Mouse (Mus musculus) adrenal gland, postnatal 4 days (tissue): ENCODE measurements around the gene Ndel1. TPM values are rescaled to one million over a fixed set of nuclear protein-coding genes. Genes with fewer than 3 reads are reported as not detected.

ENCODE experiments used
- DNase-seq, 2 experiments: peaks; one replicate each; pipeline ENCODE4 v3.0.0; 2021 to 2022; ENCODE audit warnings: low spot score in 2 of 2, mixed read lengths in 2 of 2
- total RNA-seq, 2 experiments: library from RNA; stranded (reverse); gene quantifications; 2 replicates each; pipeline ENCODE4 v1.2.3; 2021

Gene Ndel1
- total RNA-seq, 2 experiments from 2014 or later = 59.1 to 61.4 TPM

DNA sequence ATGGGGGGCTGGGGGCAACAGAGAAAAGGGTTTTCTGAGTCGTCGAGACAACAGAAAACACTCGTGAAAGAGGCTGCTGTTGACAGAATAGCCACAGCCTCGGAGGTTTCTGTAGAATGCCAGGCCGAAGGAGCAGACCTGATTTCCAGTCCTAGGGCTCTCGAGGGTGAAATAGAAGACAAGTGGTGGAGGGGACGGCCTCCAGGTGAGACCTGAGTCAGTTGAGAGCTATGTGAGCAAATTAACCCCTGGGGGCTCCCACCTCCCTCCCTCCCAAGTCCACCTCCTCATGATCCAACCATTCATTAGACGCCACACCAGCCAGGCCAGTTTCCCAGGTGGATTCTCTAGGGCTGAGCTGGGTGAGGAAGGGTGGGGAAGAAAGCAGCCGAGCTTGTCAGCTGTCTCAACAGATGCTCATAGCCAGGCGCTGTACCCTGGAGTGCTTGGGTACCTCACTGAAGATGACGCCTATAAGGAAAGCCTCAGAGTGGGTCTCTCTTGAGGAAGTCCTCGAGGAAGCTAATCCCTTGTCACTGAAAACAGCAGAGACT, 22.3 kb upstream of the Ndel1 start:
- DNase-seq = no peak

DNA sequence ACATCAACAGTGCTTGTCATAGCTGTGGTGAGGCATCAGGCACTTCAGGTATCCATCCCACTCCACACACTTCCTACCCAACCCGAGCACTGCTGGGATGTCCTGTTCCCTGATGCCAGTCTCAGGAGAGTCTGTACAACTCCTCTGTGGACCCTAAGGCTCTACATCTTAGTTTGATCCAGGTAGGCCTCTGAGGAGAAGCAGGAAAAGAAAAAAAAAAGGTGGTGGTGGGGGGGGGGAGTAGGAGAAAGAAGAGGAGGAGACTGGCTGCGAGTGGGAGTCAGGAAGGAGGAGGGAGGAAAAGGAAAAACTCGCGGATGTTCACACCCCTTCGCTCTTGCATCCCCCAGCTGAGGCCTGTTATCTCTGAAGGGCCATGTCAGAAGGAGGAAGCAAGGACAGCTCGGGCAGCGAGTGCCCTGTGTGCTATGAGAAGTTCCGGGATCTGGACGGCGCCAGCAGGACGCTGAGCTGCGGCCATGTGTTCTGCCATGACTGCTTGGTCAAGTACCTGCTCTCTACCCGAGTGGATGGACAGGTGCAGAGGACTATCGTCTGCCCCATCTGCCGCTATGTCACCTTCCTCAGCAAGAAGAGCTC, 20.7 kb upstream of the Ndel1 start:
- no peak for DNase-seq

DNA sequence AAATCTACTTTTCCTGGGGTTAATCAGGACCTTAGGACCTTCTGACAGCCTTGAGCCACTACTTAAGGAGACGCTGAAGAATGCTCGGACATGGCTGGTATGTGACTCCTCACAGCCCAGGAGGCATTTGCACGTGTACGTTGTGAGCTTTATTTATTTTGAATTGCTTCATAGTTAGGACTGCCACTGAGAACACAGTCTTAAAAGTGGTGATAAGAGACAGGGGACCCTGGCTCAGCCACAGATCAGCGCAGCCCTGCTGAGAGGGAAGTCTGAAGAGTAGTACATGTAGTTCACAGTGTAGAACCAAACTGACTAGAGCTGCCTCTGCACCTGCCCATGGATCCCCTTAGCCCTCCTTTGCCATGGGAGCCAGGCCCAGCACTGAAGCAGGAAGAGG, 20.2 kb upstream of the Ndel1 start:
- no peak for DNase-seq

DNA sequence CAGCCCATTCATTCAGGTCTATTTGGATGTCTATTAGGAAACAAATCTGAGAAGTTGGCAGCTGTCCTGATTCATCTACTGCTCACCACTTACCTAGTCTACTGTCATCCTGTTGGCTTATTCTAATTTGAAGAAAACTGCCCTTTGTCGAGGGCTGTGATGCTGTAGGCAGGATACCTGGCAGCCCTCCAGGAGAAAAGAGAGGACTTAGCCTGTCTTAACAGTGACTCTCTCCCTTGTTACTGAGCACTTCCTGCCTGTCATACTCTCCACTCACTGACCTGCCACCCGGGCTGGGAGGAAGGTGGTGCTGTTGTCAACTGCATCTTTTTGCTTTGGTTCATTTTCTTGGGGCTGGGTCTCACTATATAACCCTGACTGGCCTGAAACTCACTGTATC, 19.0 kb upstream of the Ndel1 start:
- no peak for DNase-seq

DNA sequence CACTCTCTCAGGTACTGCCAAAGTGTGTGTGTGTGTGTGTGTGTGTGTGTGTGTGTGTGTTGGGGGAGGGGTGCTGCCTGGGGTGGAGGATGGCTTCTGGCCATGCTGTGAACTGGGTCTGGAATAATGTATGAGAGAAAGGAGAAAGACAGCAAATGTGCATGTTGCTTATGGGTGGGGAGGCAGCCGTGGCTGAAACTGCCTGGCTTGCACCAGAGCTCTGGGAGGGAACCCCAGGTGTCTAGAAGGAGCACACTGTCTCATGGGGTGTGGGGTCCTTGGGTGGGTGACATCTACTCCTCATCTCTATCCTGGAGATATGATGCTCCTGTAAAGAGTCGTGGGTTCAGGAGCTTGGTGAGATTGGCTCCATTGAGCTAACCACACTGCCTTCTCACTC, 17.0 kb upstream of the Ndel1 start:
- DNase-seq = no peak

DNA sequence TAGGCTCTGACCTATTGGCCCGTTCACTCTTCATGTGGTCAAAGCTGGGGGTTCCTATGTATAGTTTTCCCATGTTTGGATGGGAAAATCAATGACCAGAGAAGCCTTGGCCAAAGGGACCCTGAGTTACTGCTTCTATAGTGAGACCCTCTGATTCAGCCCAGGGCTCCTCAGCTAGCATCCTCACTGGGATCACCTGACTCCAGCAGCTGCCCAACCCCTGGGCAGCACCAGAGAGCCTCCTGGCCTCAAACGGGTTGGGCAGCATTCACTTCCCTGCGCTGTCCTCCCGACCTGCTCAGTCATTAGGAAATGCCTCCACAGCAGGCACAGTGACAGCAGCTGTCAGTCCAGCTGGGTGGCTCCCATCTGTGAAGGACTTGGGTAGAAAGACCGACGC, 16.6 kb upstream of the Ndel1 start, which contains the start of gene Rnf222:
Gene Rnf222, plus strand, starts transcription at position 301 of the 400 bp plus-strand sequence.
- no peak for DNase-seq

DNA sequence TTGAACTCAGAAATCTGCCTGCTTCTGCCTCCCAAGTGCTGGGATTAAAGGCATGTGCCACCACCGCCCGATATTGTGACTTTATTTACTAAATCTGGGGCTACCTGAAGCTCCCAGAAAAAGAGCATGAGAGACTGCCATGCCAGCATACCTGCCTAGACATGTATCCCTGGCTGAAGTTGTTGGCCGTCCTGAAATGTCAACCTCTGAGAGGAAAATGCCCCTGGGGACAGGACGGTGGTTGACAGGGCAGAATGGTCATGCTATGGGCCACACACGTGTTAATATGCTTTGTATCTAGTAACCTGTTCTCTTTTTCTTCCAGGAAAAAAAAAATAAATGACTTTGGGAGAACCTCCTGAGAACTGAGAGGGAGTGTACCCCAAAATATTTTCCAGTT, 14.4 kb upstream of the Ndel1 start:
- DNase-seq = no peak

DNA sequence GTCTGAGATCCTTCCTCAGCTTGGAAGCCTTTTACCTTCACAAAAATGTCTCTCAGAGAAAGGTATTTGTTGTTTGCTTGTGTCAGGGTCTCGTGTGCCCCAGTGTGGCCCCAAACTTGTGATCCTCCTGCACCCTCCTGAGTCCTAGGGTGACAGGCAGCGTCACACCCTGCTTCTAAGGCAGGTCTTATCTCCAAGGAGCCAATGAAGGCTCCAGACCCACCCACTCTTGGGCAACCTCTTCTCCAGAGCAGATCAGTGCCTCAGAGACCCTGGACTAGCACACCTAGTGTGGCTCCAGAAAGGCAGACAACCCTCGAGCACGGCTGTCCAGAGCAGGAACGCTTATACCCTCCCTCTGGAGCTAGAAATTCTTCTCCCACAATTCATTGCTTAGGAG, 12.7 kb upstream of the Ndel1 start:
- DNase-seq = no peak

DNA sequence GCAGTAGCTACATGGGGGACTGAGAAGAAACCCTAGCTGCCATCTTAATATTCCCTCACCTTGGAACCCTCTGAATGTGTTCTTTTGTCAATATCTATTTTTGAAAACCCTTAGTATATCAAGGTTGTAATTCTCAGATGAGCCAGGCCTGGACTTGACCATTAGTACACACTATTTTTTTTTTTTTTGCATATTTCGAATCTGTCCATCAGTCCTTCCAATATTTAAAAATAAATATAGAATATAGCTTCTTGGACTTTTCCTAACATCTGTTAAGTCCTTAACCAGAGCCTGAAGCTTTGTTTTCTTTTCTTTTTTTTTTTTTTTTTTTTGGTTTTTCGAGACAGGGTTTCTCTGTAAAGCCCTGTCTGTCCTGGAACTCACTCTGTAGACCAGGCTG, 12.2 kb upstream of the Ndel1 start:
- DNase-seq = no peak

DNA sequence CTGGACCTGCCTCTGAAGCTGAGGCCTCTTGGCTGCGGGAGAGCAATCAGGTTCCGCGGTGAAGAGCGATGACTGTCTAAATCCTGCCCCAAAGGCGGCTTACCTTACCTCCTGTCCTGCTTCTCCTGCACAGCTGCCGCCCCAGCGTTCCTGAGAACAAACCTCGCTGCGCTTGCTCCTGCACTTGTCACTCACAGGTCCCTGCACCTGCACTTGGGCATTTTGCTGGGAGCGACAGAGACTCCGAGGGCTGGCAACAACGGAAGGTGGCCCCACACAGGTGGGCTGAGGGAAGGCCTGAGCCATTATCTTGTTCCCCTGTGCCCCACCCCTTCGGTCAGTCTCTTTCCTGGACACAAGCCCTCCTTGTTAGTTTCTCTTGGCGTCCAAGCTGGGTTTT, 10.4 kb upstream of the Ndel1 start:
- DNase-seq = no peak

DNA sequence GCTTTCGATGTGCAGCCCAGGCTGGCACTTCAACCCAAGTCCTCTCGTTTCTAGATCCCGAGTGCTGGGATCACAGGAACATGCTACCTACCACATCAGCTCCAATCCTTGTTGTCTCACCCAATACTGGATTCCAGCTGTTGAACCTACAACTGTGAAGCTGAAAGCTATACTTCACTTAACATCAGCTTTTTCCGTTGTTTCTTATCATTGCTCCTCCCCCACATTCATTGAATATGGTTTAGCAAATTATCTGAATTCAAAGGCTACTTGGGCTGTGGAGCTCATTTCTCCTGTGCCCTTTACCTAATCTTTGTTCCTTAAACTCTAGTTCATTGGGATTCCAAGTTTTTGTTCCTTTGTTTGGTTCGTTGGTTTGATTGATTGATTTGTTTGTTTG, 7.2 kb upstream of the Ndel1 start:
- no peak for DNase-seq

GRCm38 (mm10) chr11:68874841-68875240, 3.2 kb upstream of the Ndel1 start:
- DNase-seq = peak in 1 of 2 experiments; percentile 48

- DNase-seq = no peak
These were observed 381 bp downstream of the Ndel1 start for GRCm38 (mm10) chr11:68871277-68871676.

GRCm38 (mm10) chr11:68864544-68865189, 7.0 kb downstream of the Ndel1 start:
- DNase-seq = peak; percentile 46 to 84

- no peak for DNase-seq
These were observed 8.0 kb downstream of the Ndel1 start for GRCm38 (mm10) chr11:68863631-68864091.

GRCm38 (mm10) chr11:68862260-68862659, 9.4 kb downstream of the Ndel1 start:
- DNase-seq = no peak

DNA sequence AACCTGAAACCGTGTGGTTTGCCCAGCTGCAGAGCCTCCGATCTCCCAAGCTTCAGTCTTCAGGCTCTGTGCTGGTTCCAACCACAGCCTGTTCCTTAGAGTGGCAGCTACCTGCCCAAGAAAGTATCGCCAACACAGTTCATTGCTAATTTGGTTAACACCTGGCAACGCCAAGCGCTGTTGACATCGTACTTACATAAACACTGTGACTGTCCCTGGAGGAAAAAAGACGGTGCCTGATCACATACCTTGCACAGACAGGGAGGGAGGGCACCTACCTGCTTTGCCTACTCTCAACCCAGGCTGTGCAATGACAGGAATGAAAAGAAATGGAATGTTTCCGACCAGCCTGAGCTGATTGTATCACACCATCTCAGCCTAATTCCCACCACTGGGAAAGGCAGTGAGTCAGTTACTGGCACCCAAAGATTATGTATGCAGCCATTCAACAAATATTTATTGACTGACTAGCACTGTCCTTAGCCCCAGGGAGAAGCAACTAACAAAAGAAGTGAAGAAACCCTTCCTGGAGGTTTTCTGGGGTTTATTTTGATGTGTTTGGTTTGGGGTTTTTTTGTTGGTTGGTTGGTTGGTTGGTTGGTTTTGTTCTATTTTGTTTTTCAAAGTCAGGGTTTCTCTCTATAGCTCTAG, 11.6 kb downstream of the Ndel1 start:
- DNase-seq = no peak

DNA sequence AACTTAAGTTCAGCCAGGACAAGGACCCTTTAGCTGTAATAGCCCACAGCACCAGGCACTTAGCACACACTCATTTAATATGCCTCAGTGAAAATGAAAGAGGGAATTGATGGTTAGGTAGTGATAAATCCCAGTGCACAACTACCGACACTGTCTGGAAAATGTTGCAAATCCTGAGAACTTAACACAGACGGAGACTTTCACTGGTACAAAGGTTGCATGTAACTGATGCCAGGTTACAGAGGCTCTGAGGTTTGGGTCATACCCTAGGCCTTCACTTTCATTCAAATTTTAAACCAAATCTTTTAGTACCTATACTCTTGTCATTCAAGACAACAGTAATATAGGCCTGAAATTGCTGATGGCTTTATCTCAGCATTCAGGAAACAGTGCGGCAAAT, 14.3 kb downstream of the Ndel1 start:
- DNase-seq = no peak

GRCm38 (mm10) chr11:68854621-68855020, 17.0 kb downstream of the Ndel1 start:
- no peak for DNase-seq

GRCm38 (mm10) chr11:68853611-68854401, 17.9 kb downstream of the Ndel1 start:
- DNase-seq = peak in 1 of 2 experiments; percentile 16

DNA sequence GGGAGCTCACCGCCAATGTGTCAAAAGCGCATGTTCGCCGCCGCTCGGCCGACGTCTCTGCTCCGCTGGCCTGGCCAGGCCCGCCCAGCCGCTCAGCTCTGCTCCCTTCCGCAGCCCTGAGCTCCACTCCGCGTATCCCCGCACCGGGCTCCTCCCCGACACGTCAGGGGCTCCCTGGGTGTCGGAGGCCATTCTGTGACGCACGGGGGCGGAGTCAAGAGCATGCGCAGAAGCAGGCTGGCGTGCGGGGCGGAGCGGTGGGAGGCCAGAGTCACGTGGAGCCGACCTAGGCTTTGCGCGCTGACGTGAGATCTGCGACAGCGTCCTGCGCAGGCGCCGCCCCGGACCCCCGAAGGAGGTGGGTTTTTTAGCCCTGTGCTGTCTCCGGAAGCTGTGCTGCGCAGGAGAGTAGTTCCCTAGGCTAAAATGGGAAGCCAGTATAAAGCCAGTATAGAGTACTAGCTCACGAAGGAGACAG, 18.7 kb downstream of the Ndel1 start:
- peak; percentile 99 to 100 for DNase-seq
